Mouse (Mus musculus): Measurements from ENCODE around the gene Aff4. TPM values are rescaled to one million over a fixed set of nuclear protein-coding genes. Genes with fewer than 3 reads are reported as not detected.
"Not testable (repeated sequence)": the region's sequence is repeated elsewhere in the genome, so short reads cannot be mapped to it uniquely, and the experiment has no call there.

The Aff4 gene
- polyA plus RNA-seq, 2 experiments: 4.0 to 8.7 TPM

GRCm38 (mm10) chr11:53307558-53308065, 43.0 kb upstream of the Aff4 start:
- Histone ChIP-seq H3K4me2 (ENCODE audit: low read depth) (no peak overlapping the region), H3K27ac (no peak overlapping the region), H3K27me3 (ENCODE audit: control insufficient read depth, insufficient read depth, low read length) (no peaks in the 10 kb centered on the region), H3K36me3 (replicated peaks; ENCODE audit: control insufficient read depth, insufficient read depth, low read depth) (no peaks in the 10 kb centered on the region), H3K4me3 (ENCODE audit: insufficient read depth in 1 of 2, low read depth in 2 of 2, low read length in 2 of 2) (no peak overlapping the region), H3K9me3 (ENCODE audit: control insufficient read depth, low read length) (no peaks in the 10 kb centered on the region), H3K9ac (replicated peaks) (no peak overlapping the region), H3K4me1 (replicated peaks; ENCODE audit: control insufficient read depth in 2 of 2, insufficient read depth in 2 of 2, low read length in 1 of 2) (peaks cover 0 to 8% of the 10 kb centered on the region in 2 experiments; a peak in 1 of 4 replicates)
- ATAC-seq (ENCODE audit: insufficient read depth) (no peak), DNase-seq (ENCODE audit: low read depth in 3 of 3, low spot score in 3 of 3) (no peak)
- TF ChIP-seq EP300 (IDR thresholded peaks at IDR 0.05; ENCODE audit: low read depth): no peak
- TF ChIP-seq CTCF (IDR thresholded peaks at IDR 0.05; ENCODE audit: low read depth): no peak
- 34% methylated on average over 10 of the region's 10 CpGs for WGBS (ENCODE audit: insufficient replicate concordance)

DNA sequence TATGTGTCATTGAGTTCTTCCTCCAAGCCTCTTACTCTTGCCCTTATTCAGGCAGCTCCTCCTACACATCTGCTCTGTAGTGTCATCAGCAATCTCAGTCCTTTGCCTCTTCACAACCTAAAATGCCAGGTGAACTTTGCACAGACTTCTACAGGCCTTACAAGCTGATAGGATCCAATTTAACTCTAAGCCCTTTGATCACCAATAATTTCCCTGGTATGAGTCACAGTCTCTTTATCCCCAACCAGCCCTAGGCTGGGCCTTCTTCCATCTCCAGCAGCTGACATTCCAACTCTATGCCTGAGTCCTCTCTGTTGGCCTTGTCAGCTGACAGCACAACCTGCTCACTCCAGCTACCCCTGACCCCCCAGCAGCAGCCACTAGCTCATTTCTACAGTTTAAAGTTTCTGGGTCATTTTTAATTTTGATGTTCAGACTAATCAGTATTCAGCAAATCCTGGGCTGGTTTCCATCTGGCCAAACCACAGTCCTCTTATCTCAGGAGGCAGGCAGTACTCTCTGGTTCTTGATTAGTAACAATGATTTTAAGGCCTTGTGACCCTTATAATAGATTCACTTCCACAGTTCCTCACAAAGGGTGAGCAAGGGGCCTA, 42.3 kb upstream of the Aff4 start:
- Histone ChIP-seq H3K4me3 (ENCODE audit: insufficient read depth in 1 of 2, low read depth in 2 of 2, low read length in 2 of 2) (no peak overlapping the region), H3K27me3 (ENCODE audit: control insufficient read depth, insufficient read depth, low read length) (no peaks in the 10 kb centered on the region), H3K27ac (no peak overlapping the region), H3K36me3 (replicated peaks; ENCODE audit: control insufficient read depth, insufficient read depth, low read depth) (no peaks in the 10 kb centered on the region), H3K9ac (replicated peaks) (no peak overlapping the region), H3K4me2 (ENCODE audit: low read depth) (no peak overlapping the region), H3K4me1 (replicated peaks; ENCODE audit: control insufficient read depth in 2 of 2, insufficient read depth in 2 of 2, low read length in 1 of 2) (peaks cover 0 to 8% of the 10 kb centered on the region in 2 experiments; a peak in 1 of 4 replicates), H3K9me3 (ENCODE audit: control insufficient read depth, low read length) (no peaks in the 10 kb centered on the region)
- TF ChIP-seq EP300 (IDR thresholded peaks at IDR 0.05; ENCODE audit: low read depth) (0 out of 2 replicates have a peak, but pooled peaks have one; percentile 16), CTCF (IDR thresholded peaks at IDR 0.05; ENCODE audit: low read depth) (no peak)
- no peak for ATAC-seq (ENCODE audit: insufficient read depth)
- DNase-seq (ENCODE audit: low read depth in 3 of 3, low spot score in 3 of 3): no peak

DNA sequence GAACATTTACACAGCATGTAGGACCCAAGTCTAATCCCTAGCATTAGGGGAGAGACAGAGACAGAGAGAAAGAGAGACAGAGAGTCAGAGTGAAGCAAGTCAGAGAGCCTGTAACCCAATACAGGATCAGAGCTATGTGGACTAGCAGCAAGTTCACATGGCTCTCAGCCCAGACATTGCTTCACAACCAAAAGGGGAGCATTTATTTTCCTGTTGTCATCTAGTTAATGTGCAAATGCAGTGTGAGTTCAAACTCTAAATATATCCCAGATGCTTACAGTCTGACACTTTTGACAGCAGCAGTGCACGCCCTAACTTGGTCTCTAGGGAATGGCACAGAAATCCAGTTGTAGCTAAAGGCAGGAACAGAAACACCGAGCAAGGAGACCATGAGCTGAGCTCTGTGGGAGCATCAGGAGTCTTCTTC, 41.7 kb upstream of the Aff4 start:
- ATAC-seq (ENCODE audit: insufficient read depth) (no peak), DNase-seq (ENCODE audit: low read depth in 3 of 3, low spot score in 3 of 3) (no peak)
- H3K4me3 ChIP-seq (ENCODE audit: insufficient read depth in 1 of 2, low read depth in 2 of 2, low read length in 2 of 2): no peak overlapping the region

DNA sequence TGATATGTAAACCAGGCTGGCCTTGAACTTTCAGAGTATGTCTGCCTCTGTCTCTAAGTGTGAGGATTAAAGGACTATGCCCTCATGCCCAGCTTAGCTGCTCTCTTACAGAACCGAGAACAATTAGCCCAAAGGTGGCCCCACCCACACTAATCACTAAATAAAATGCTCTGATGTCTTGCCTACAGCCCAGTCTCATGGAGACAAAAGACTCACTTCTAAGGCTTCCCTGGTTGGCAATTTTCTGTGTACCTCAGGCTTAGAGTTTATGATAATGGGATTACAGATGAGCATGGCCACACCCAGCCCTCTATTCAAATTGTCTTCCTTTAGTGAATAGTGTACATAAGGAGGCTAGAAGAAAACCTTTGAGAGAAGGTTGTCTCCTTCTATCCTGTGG, 39.2 kb upstream of the Aff4 start:
- Histone ChIP-seq H3K27ac (no peak overlapping the region), H3K4me2 (ENCODE audit: low read depth) (no peak overlapping the region), H3K9me3 (ENCODE audit: control insufficient read depth, low read length) (no peaks in the 10 kb centered on the region), H3K36me3 (replicated peaks; ENCODE audit: control insufficient read depth, insufficient read depth, low read depth) (no peaks in the 10 kb centered on the region), H3K4me1 (replicated peaks; ENCODE audit: control insufficient read depth in 2 of 2, insufficient read depth in 2 of 2, low read length in 1 of 2) (peaks cover 0 to 11% of the 10 kb centered on the region in 2 experiments; a peak in 2 of 4 replicates), H3K4me3 (ENCODE audit: insufficient read depth in 1 of 2, low read depth in 2 of 2, low read length in 2 of 2) (no peak overlapping the region), H3K9ac (replicated peaks) (no peak overlapping the region), H3K27me3 (ENCODE audit: control insufficient read depth, insufficient read depth, low read length) (no peaks in the 10 kb centered on the region)
- WGBS (ENCODE audit: insufficient replicate concordance): 43% methylated on average over 1 of the region's 1 CpGs
- no peak for TF ChIP-seq EP300 (IDR thresholded peaks at IDR 0.05; ENCODE audit: low read depth)
- no peak for TF ChIP-seq CTCF (IDR thresholded peaks at IDR 0.05; ENCODE audit: low read depth)
- DNase-seq (ENCODE audit: low read depth in 3 of 3, low spot score in 3 of 3): no peak
- no peak for ATAC-seq (ENCODE audit: insufficient read depth)

More for the DNA sequence above, 41.7 kb upstream of the Aff4 start:
- no peaks in the 10 kb centered on the region for H3K36me3 ChIP-seq (replicated peaks; ENCODE audit: control insufficient read depth, insufficient read depth, low read depth)
- 48% methylated on average over 2 of the region's 2 CpGs for WGBS (ENCODE audit: insufficient replicate concordance)
- H3K27ac ChIP-seq: no peak overlapping the region
- peaks cover 0 to 8% of the 10 kb centered on the region in 2 experiments; a peak in 1 of 4 replicates for H3K4me1 ChIP-seq (replicated peaks; ENCODE audit: control insufficient read depth in 2 of 2, insufficient read depth in 2 of 2, low read length in 1 of 2)
- H3K4me2 ChIP-seq (ENCODE audit: low read depth): no peak overlapping the region
- TF ChIP-seq EP300 (IDR thresholded peaks at IDR 0.05; ENCODE audit: low read depth): no peak
- no peak for TF ChIP-seq CTCF (IDR thresholded peaks at IDR 0.05; ENCODE audit: low read depth)
- H3K27me3 ChIP-seq (ENCODE audit: control insufficient read depth, insufficient read depth, low read length): no peaks in the 10 kb centered on the region
- H3K9me3 ChIP-seq (ENCODE audit: control insufficient read depth, low read length): no peaks in the 10 kb centered on the region
- H3K9ac ChIP-seq (replicated peaks): no peak overlapping the region

GRCm38 (mm10) chr11:53312823-53313222, 37.8 kb upstream of the Aff4 start:
- not testable (repeated sequence) for ATAC-seq (ENCODE audit: insufficient read depth); H3K27me3 ChIP-seq (ENCODE audit: control insufficient read depth, insufficient read depth, low read length); H3K4me2 ChIP-seq (ENCODE audit: low read depth); H3K4me3 ChIP-seq (ENCODE audit: insufficient read depth in 1 of 2, low read depth in 2 of 2, low read length in 2 of 2); DNase-seq (ENCODE audit: low read depth in 3 of 3, low spot score in 3 of 3); H3K9me3 ChIP-seq (ENCODE audit: control insufficient read depth, low read length); H3K27ac ChIP-seq; H3K9ac ChIP-seq (replicated peaks); H3K4me1 ChIP-seq (replicated peaks; ENCODE audit: control insufficient read depth in 2 of 2, insufficient read depth in 2 of 2, low read length in 1 of 2); H3K36me3 ChIP-seq (replicated peaks; ENCODE audit: control insufficient read depth, insufficient read depth, low read depth)
- WGBS (ENCODE audit: insufficient replicate concordance): 27% methylated on average over 1 of the region's 1 CpGs

Data from liver, embryonic 14.5 days (tissue).